Mouse (Mus musculus): ENCODE measurements at regions not wholly inside any gene's neighbourhood (a gene's known extent, or its start where the extent isn't known, plus 50 kb on each side); places are given as distances from the start of the nearest gene placed in this dataset.

DNA sequence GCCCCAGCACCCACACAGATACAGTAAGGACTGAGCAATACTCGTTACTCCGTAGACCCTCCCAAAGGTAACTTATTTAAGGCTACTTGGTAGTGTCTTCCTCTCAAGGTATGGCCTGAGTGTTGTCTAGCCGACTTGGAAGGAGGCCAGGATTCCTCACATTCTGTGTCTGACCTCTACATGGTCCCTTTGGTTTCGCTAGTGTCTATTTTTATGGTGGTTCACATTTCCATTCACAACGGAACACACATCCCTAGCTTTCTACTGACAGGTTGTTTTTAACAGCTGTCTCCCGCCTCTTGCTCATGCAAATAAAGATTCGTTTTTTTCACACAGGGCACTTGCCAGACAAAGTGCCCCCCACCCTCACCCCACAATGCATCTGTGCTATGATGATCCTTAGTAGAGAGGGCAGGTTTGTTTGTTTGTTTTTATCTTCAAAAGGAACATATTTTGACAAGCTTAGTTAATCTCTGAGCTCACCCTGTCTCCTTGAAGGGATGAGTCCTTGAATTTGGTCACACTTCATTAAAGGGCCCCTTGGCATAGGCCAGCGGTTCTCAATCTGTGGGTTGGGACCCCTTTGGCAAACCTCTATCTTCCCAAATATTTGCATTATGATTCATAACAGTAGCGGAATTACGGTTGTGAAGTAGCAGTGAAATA is 52.7 kb downstream of the Phlda1 start:
- in situ Hi-C loops (cut with MboI; ENCODE audit: low pct_unique_long_range_greater_than_20kb) = no loop called here
- ChIA-PET CTCF (interaction anchor here (1.1 to 1.3 kb wide), 2 partner anchors 10 to 21 kb away, joined by 3 to 4 read pairs; no protein-coding TSS in a partner anchor), POLR2A (interaction anchor here (1.1 kb wide), 1 partner anchor 16 kb away, joined by 3 read pairs; no protein-coding TSS in a partner anchor)
- ATAC-seq (peak; percentile 65), DNase-seq (ENCODE audit: low read depth, low spot score) (peak; percentile 70)
- no peaks in the 10 kb centered on the region for H3K27me3 ChIP-seq
- TF ChIP-seq CTCF (IDR thresholded peaks at IDR 0.05) = no peak

DNA sequence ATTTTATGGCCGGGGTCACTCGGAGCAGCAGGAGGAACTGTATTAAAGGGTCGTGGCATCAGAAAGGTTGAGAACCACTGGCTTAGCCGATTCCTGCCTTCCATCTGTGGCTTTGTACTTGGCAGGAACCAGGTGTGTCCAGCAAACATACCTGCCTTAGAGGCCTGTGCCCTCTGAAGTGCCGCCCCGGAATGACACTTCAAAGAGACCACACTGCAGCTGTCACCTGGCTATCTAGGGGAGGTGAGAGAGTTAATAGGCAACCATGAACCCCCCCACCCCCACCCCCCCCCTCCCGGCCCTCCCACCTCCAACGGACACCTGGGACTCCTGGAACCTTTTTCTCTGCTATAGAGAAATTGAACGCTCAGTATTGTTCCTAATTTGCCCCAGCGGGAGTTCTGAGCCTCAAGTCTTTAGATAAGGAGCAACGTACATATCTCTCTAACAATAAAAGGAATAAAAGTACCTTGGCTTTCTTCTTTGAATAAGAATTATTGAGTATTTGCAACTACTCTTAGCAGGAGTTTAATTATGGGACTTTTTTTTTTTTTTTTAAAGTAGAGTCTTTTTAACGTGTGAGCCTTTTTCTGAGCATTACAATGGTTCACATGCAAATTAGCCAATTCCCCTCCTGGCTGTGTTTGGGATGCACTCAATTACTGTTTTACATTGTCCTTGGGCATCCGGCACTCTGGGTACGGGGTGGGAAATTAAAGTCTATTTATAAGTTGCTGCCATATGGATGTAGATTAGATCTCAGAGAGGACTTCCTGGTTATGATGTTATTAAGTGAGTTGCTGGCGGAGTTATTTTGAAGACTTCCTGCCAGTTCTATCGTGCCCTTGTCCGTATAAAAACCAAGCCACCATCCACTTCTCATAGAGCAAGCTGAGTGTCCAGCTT is 53.5 kb downstream of the Phlda1 start:
- in situ Hi-C loops (cut with MboI; ENCODE audit: low pct_unique_long_range_greater_than_20kb) = no loop called here
- ATAC-seq (no peak), DNase-seq (ENCODE audit: low read depth, low spot score) (no peak)
- H3K27me3 ChIP-seq = no peaks in the 10 kb centered on the region
- POLR2A ChIA-PET = interaction anchor here (1.1 to 1.5 kb wide), 2 partner anchors 16 kb away, joined by 3 read pairs; no protein-coding TSS in a partner anchor
- TF ChIP-seq CTCF (IDR thresholded peaks at IDR 0.05) = no peak
- CTCF ChIA-PET = interaction anchor here (1.1 kb wide), 1 partner anchor 11 kb away, joined by 3 read pairs; no protein-coding TSS in a partner anchor

DNA sequence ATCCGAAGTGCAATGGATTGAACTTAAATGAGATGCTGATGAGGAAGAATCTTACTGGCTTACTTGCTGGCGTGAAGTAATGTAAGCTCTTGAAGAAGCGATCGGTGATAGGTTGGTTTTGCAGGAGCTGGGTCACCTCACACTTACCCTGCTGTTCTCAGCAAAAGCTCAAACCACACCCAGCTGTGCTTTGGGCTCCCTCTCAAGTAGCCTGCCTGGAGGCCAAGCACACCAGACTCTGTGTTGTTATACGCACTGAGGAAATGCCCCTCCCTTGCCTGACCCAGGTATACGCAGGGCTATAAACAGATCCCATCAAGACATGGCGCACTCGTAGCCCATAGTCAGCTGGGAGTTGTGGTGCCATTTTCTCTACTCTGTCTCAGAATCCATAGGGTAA is 56.5 kb downstream of the Phlda1 start:
- DNase-seq (ENCODE audit: low read depth, low spot score) (no peak), ATAC-seq (no peak)
- CTCF ChIA-PET = interaction anchor here (1.0 to 1.5 kb wide), 4 partner anchors 59 to 329 kb away, joined by 3 to 4 read pairs (median 3); no protein-coding TSS in a partner anchor
- POLR2A ChIA-PET = interaction anchor here (1.3 kb wide), 1 partner anchor 12 kb away, joined by 4 read pairs; no protein-coding TSS in a partner anchor
- TF ChIP-seq CTCF (IDR thresholded peaks at IDR 0.05) = no peak
- H3K27me3 ChIP-seq = no peaks in the 10 kb centered on the region
- in situ Hi-C loops (cut with MboI; ENCODE audit: low pct_unique_long_range_greater_than_20kb) = no loop called here

DNA sequence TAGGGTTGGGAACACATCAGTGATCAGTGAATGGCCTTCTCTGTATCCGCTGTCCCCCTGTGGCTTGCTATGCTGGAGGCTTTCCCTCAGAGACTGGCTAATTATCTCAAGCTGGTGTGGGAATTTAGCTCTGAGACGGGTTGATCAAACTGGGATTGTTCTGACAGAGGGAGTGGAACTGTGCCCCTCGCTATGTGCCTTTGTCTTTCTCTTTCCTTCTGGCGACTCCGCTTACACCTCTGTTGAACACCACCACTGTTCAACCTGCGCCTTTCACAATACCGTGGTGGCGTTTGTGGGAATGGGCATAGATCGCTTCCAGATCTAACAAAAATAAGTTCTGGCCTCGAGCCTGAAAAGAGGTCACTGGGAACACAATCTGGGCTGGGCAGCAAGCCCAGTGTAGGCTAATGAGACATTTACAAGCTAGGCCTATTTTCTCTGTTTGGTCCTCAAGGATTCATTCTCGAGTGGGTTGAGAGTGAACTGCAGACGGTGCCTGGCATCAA is 60.8 kb downstream of the Phlda1 start:
- H3K27me3 ChIP-seq = no peaks in the 10 kb centered on the region
- in situ Hi-C loops (cut with MboI; ENCODE audit: low pct_unique_long_range_greater_than_20kb) = no loop called here
- DNase-seq (ENCODE audit: low read depth, low spot score) (no peak), ATAC-seq (no peak)
- ChIA-PET CTCF (interaction anchor here (1.2 kb wide), 1 partner anchor 27 kb away, joined by 4 read pairs; no protein-coding TSS in a partner anchor), POLR2A (no interaction called here)
- no peak for TF ChIP-seq CTCF (IDR thresholded peaks at IDR 0.05)

DNA sequence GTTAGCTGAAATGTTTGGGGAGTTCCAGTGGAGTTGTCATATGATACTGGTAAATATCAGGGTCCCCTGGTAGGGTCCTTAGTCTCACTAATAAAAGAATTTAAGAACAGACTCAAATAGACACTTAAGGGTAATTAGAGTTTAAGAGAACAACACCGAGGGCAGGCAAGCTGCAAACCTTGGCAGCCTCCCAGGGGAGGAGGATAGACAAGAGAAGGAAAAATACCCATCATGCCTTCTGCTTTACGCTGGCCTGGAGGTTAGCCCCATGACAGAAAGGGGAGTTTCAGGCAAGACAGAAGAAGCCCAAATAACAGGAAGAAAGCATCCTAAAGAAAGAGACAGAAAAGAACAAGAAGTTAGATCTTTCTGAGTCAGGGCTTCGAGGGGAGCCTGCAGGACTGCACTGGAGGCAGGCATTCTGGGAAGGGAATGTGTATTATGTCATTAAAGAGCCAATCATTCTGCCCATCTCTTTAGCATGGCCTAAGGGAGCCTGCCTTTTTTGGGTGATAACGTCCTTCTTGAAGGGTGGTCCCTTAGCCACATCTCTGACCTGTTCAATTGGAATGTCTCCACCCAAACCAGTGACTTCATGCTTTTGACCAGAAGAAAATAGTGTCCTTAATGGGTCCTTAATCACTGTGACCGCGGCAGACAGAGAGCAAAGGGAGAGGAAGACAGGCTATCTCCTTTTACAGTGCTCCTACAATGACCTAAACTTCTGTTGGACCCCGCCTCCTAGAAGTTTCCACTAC is 64.6 kb downstream of the Phlda1 start:
- H3K27me3 ChIP-seq = no peaks in the 10 kb centered on the region
- no peak for TF ChIP-seq CTCF (IDR thresholded peaks at IDR 0.05)
- DNase-seq (ENCODE audit: low read depth, low spot score) (no peak), ATAC-seq (peak; percentile 59)
- POLR2A ChIA-PET = no interaction called here
- in situ Hi-C loops (cut with MboI; ENCODE audit: low pct_unique_long_range_greater_than_20kb) = no loop called here
- CTCF ChIA-PET = no interaction called here

DNA sequence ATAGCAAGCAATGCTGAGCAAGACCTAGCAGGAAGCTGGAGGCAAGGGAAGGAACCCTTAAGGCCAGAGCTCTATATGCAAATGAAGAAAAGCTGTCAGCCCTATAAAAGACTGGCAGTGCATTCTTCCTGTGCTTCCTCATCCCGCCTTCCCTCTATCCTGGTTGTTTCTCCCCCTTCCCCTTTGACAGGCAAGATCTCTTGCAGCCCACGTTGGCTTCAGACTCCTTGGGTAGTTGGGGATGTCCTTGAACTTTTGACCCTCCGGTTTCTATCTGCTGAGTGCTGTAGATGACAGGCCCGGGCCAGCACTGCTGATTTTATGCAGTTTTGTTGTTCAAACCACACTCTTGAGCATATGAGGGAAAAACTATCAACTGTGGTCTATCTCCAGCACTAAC is 68.1 kb downstream of the Phlda1 start:
- ATAC-seq = no peak
- in situ Hi-C loops (cut with MboI; ENCODE audit: low pct_unique_long_range_greater_than_20kb) = no loop called here
- DNase-seq (ENCODE audit: low read depth, low spot score) = no peak
- ChIA-PET CTCF (interaction anchor here (0.9 to 1.3 kb wide), 3 partner anchors 9 to 63 kb away, joined by 3 to 4 read pairs (median 3); no protein-coding TSS in a partner anchor), POLR2A (interaction anchor here (1.4 kb wide), 1 partner anchor 12 kb away, joined by 4 read pairs; no protein-coding TSS in a partner anchor)
- TF ChIP-seq CTCF (IDR thresholded peaks at IDR 0.05) = no peak
- no peaks in the 10 kb centered on the region for H3K27me3 ChIP-seq

DNA sequence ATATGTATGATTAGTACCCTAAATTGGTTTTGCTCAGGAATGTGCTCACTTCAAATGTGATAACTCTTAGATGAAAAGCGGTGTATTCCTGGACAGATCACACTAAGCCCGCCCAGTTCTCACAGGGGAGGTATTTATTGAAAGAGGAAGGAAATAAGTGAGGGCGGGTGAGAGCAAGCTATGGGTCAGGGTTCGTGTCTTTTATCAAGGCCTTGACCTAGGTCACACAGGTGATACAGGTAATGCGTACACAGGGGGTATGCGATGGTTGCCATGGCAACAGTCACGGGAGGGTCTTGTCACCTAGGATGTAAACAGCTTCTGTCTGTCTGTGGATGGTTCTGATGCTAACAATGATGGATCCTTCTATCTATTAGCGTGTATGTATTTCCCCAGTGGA is 68.7 kb downstream of the Phlda1 start:
- POLR2A ChIA-PET = interaction anchor here (1.0 to 1.4 kb wide), 2 partner anchors 13 to 34 kb away, joined by 3 to 4 read pairs; no protein-coding TSS in a partner anchor
- DNase-seq (ENCODE audit: low read depth, low spot score) = no peak
- CTCF ChIA-PET = interaction anchor here (0.9 to 1.3 kb wide), 5 partner anchors 10 to 80 kb away, joined by 3 to 4 read pairs (median 3); no protein-coding TSS in a partner anchor

DNA sequence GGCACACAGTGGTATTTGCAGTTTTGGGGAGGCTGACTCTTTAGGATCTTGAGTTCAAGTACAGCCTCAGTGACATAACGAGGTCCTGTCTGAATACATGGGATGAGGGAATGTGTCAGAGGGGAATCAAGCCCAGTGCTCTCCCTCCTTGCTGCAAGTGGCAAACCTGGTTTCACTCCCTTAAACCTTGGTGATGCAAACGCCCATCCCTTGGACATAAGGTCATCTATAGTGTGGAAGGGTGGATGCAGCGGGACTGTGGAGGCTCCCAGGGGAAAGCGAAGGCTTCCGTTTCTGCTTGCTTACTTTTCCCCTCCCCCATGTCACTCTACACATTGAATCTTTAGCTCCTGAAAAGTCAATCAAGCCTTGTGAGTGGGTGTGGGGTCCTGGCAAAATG is 69.2 kb downstream of the Phlda1 start:
- no peak for TF ChIP-seq CTCF (IDR thresholded peaks at IDR 0.05)
- ChIA-PET CTCF (interaction anchor here (0.9 to 1.3 kb wide), 5 partner anchors 10 to 79 kb away, joined by 3 to 4 read pairs (median 3); no protein-coding TSS in a partner anchor), POLR2A (interaction anchor here (0.9 to 1.0 kb wide), 2 partner anchors 34 to 353 kb away, joined by 3 read pairs; no protein-coding TSS in a partner anchor)
- DNase-seq (ENCODE audit: low read depth, low spot score) (no peak), ATAC-seq (no peak)
- in situ Hi-C loops (cut with MboI; ENCODE audit: low pct_unique_long_range_greater_than_20kb) = no loop called here
- H3K27me3 ChIP-seq = no peaks in the 10 kb centered on the region

More for the DNA sequence above, 68.7 kb downstream of the Phlda1 start:
- H3K27me3 ChIP-seq = no peaks in the 10 kb centered on the region
- no peak for TF ChIP-seq CTCF (IDR thresholded peaks at IDR 0.05)
- in situ Hi-C loops (cut with MboI; ENCODE audit: low pct_unique_long_range_greater_than_20kb) = no loop called here
- ATAC-seq = no peak

DNA sequence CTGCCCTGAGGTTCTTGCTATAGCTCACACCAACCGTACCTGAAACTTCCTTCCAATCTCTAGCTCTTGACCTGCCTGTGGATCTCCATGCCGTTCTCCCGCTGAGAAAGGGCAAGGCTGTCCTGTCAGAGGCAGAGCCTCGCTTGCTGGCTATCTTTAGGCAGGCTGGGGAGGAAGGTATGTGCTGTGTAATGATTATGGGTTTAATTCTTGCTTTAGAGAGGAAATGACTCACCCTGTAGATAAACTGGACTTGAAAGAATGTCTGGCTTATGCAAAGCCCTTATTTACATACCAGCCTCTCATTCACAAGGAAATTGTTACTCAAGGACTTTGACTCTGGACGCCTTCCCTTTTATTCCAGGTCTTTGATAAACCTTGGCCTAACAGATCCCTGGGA is 69.8 kb downstream of the Phlda1 start:
- H3K27me3 ChIP-seq = no peaks in the 10 kb centered on the region
- TF ChIP-seq CTCF (IDR thresholded peaks at IDR 0.05) = no peak
- peak; percentile 98 for ATAC-seq
- no peak for DNase-seq (ENCODE audit: low read depth, low spot score)
- in situ Hi-C loops (cut with MboI; ENCODE audit: low pct_unique_long_range_greater_than_20kb) = no loop called here
- CTCF ChIA-PET = interaction anchor here (1.0 to 1.3 kb wide), 4 partner anchors 10 to 283 kb away, joined by 3 read pairs; no protein-coding TSS in a partner anchor
- POLR2A ChIA-PET = interaction anchor here (0.6 to 0.9 kb wide), 2 partner anchors 12 to 353 kb away, joined by 3 read pairs; no protein-coding TSS in a partner anchor
